Mouse (Mus musculus): ENCODE data around the gene Gm21767.
"Not testable (repeated sequence)": the region's sequence is repeated elsewhere in the genome, so short reads cannot be mapped to it uniquely, and the experiment has no call there.

Gene Gm21767

DNA sequence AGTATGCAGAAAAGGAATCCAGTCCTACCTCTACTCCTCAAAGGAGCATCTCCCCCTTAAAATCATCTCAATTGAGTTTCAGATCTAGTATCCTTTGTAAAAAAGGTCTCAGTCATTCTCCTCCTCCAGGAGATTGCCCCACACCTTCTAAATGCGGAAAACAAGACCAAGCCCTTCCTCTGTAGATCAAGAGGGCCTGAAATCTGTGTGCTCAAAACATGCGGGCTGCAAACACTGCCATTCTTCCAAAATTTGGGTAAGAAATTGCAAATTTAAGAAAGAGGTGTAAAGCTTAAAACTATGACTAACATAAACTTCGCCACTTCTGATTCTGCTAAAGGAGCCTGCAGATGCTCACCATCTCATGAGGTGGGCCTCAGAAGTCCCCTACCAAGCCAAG lies at the start of gene Gm21767:
Gene Gm21767 (plus strand): TSS at position 301 of the 400 bp plus-strand sequence.
- not testable (repeated sequence) for DNase-seq (ENCODE audit: low read depth in 1 of 2, low spot score in 2 of 2)

All from monocyte, adult 2 months (primary cell).